Comparison of ENCODE assay signal across 7 mouse cellular contexts in genomic region chr4:100588236-100589206, GRCm38 (mm10).
DNase-seq lines count a peak whose midpoint lies in the region; ATAC-seq and TF ChIP-seq lines count a peak whose summit lies in the region.

No protein-coding gene starts in this region.

- peak overlapping the region; percentile 70 for H3K4me2 ChIP-seq in intestine, embryonic 16.5 days (ENCODE audit: low read depth, low read length)

- peak overlapping the region; percentile 60 for H3K27ac ChIP-seq in embryonic facial prominence, embryonic 10.5 days (replicated peaks)
- no peak overlapping the region for H3K27ac ChIP-seq in intestine, embryonic 16.5 days (ENCODE audit: low read length)
- H3K27ac ChIP-seq in midbrain, embryonic 10.5 days (replicated peaks): peak overlapping the region; percentile 75
- H3K27ac ChIP-seq in small intestine, adult 2 months (ENCODE audit: insufficient read depth, low read depth, low read length): no peak overlapping the region

- peak overlapping the region; percentile 59 for H3K9ac ChIP-seq in intestine, embryonic 16.5 days (ENCODE audit: low read depth, low read length)

- WGBS in embryonic facial prominence, embryonic 10.5 days: 5% methylated on average over 21 of the region's 21 CpGs
- 4% methylated on average over 21 of the region's 21 CpGs for WGBS in intestine, embryonic 16.5 days
- 5% methylated on average over 21 of the region's 21 CpGs for WGBS in midbrain, embryonic 10.5 days
- 5% methylated on average over 21 of the region's 21 CpGs for WGBS in small intestine, adult 2 months

- peaks cover 49% of the 10 kb centered on the region for H3K27me3 ChIP-seq in embryonic facial prominence, embryonic 10.5 days (replicated peaks; ENCODE audit: low read depth, poor library complexity, severe bottlenecking)
- no peaks in the 10 kb centered on the region for H3K27me3 ChIP-seq in intestine, embryonic 16.5 days (replicated peaks; ENCODE audit: control insufficient read depth, insufficient read depth, low read length)
- peaks cover 17% of the 10 kb centered on the region for H3K27me3 ChIP-seq in midbrain, embryonic 10.5 days (ENCODE audit: low read depth, poor library complexity, severe bottlenecking)
- no peaks in the 10 kb centered on the region for H3K27me3 ChIP-seq in small intestine, adult 2 months (ENCODE audit: control insufficient read depth, insufficient read depth, low read length)

- H3K9me3 ChIP-seq in embryonic facial prominence, embryonic 10.5 days: no peaks in the 10 kb centered on the region
- H3K9me3 ChIP-seq in intestine, embryonic 16.5 days (ENCODE audit: control insufficient read depth, low read length): no peaks in the 10 kb centered on the region
- H3K9me3 ChIP-seq in midbrain, embryonic 10.5 days (replicated peaks): no peaks in the 10 kb centered on the region

- no peak for TF ChIP-seq POLR2A in small intestine, adult 2 months (IDR thresholded peaks at IDR 0.05; ENCODE audit: low read depth, low read length)

- no peaks in the 10 kb centered on the region for H3K36me3 ChIP-seq in embryonic facial prominence, embryonic 10.5 days (replicated peaks)
- H3K36me3 ChIP-seq in intestine, embryonic 16.5 days (ENCODE audit: control insufficient read depth, insufficient read depth, low read length): no peaks in the 10 kb centered on the region
- no peaks in the 10 kb centered on the region for H3K36me3 ChIP-seq in midbrain, embryonic 10.5 days
- H3K36me3 ChIP-seq in small intestine, adult 2 months (ENCODE audit: control insufficient read depth, insufficient read depth, low read length): no peaks in the 10 kb centered on the region

- peak; percentile 63; the same call in 1 of the 2 replicates for TF ChIP-seq CTCF in small intestine, adult 2 months (IDR thresholded peaks at IDR 0.05; ENCODE audit: extremely low read depth, insufficient read length, insufficient replicate concordance, low read depth, low read length)

- intact Hi-C loops in left cerebral cortex, postnatal 10 days (cut with DNase I): loop anchor here (5.0 kb wide), 3 partner anchors 114 to 559 kb away; no protein-coding TSS in a partner anchor

- peak overlapping the region; percentile 54 for H3K4me3 ChIP-seq in embryonic facial prominence, embryonic 10.5 days
- peak overlapping the region; percentile 37 for H3K4me3 ChIP-seq in intestine, embryonic 16.5 days (ENCODE audit: low read length)
- H3K4me3 ChIP-seq in midbrain, embryonic 10.5 days: peak overlapping the region; percentile 53
- H3K4me3 ChIP-seq in small intestine, adult 2 months (ENCODE audit: low read depth, low read length): 0 out of 2 replicates have a peak overlapping the region, but pooled peaks have one; percentile 0

- peaks cover 14% of the 10 kb centered on the region for H3K4me1 ChIP-seq in embryonic facial prominence, embryonic 10.5 days
- peaks cover 3% of the 10 kb centered on the region for H3K4me1 ChIP-seq in intestine, embryonic 16.5 days (ENCODE audit: control insufficient read depth, insufficient read depth, low read length)
- H3K4me1 ChIP-seq in midbrain, embryonic 10.5 days: peaks cover 14% of the 10 kb centered on the region
- no peaks in the 10 kb centered on the region for H3K4me1 ChIP-seq in small intestine, adult 2 months (ENCODE audit: control insufficient read depth, insufficient read depth, insufficient read length, low read length)

- ATAC-seq in granulocyte monocyte progenitor cell, adult 5-6 weeks (replicated peaks; ENCODE audit: poor library complexity, severe bottlenecking): peak; percentile 78
- peak; percentile 80 for ATAC-seq in intestine, embryonic 16.5 days

- peak; percentile 87 for DNase-seq in adrenal gland, postnatal 14 days
- DNase-seq in embryonic facial prominence, embryonic 10.5 days (ENCODE audit: low spot score): peak; percentile 85
- peak; percentile 80 to 81 for DNase-seq in left cerebral cortex, postnatal 10 days (ENCODE audit: extremely low spot score in 1 of 2, low spot score in 2 of 2)
- DNase-seq in midbrain, embryonic 10.5 days (ENCODE audit: low spot score): peak; percentile 84

Comparison
In these comparisons a context has a peak if more than half of its experiments do, and no peak if none do; other contexts are left out.
1. H3K27ac ChIP-seq: peak in embryonic facial prominence, embryonic 10.5 days (single experiment) and midbrain, embryonic 10.5 days (single experiment); none in intestine, embryonic 16.5 days (single experiment) and small intestine, adult 2 months (single experiment).
2. H3K4me3 ChIP-seq: peak in every context shown above with its lines; median percentile 54 in embryonic facial prominence, embryonic 10.5 days; 53 in midbrain, embryonic 10.5 days; 37 in intestine, embryonic 16.5 days; 0 in small intestine, adult 2 months.
3. Peak in every context shown above with its lines, with median percentiles within 50 percentile points of each other: DNase-seq.